Mouse (Mus musculus): ENCODE results near the gene Dusp22. TPM values are rescaled to one million over a fixed set of nuclear protein-coding genes. Genes with fewer than 3 reads are reported as not detected.
A peak's percentile ranks its signal among the peaks of the same experiment; 100 is the strongest.

Gene Dusp22
- total RNA-seq (2021): 10 to 100 TPM; 21.9 to 26.1 TPM

DNA sequence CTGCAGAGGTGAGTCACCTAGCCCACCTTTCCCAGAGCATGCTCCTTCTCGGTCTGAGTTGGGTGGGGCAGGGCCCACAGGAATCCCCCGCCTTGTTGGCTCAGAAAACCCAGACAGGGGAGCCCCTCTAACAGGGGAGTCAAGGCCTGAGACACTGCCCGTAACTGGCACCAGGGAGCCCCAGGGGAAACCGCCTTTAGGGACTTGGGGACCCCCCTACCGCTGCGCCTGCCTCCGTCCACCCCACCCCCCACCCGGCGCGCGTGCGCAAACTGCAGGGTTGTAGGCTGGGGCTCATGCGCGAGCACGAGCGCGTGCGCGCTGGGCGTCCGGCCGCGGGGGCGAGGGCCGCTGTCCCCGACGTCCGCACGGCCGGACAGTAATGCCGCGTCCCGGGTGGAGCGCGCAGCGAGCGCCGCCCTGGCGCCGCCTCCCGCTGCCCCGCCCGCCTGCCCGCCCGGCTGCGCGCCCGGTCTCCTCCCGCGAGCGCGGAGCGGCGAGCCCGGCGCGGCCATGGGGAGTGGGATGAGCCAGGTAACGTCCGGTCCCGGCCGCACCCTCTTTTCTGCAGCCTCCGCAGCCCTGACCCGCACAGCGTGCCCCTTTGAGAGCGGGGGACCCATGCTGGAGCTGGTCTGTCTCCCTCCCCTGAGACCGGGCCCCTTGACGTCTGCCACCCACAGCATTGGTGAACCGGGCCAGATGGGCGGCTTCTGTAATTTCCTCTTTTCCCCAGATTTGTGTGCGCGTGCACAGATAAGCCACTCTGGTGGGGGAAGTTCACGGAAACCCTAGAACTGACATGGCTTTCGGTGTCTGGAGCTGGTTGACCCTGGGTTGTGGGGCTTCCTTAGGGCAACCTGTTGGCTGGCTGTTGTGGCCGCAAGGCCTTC is at the start of gene Dusp22:
Dusp22 (plus strand) TSS at position 387 of the 893 bp plus-strand sequence.
- peak; percentile 90 to 94 for DNase-seq
- intact Hi-C loops (cut with DNase I): loop anchor here (5.0 to 10.0 kb wide), 2 partner anchors 67 to 325 kb away; no protein-coding TSS in a partner anchor

DNA sequence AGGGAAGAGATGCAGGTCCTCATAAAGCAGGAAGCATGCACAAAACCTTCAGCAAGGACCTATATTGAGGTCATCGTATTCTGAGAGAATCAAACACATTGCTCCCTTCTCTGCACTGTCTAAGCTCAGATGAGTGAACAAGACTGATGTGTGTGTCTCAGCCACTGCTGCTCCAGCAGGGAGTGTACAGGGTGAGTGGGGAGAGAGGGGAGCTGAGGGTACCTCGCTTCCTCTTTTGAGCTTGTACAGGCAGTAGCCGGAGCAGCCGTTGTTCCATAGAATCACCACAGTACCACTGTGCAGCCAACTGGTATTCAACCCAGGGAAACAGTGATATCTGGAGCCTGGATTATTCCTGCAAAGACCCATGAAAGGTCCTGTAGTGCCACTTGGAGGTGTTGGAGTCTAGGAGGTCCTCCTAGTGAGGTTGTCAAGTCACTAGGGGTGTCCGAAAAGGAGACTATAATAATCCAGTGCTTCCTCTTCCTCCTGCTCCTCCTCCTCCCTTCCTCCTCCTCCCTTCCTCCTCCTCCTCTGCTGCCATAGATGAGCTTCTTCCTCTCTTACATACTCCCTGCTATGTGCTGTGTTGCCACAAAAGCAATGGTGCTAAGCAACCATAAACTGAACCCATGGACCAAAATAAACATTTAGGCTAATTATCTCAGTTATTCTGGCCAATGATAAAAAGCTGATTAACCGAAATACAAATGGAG is 47.6 kb upstream of the Dusp22 start:
- DNase-seq: no peak

DNA sequence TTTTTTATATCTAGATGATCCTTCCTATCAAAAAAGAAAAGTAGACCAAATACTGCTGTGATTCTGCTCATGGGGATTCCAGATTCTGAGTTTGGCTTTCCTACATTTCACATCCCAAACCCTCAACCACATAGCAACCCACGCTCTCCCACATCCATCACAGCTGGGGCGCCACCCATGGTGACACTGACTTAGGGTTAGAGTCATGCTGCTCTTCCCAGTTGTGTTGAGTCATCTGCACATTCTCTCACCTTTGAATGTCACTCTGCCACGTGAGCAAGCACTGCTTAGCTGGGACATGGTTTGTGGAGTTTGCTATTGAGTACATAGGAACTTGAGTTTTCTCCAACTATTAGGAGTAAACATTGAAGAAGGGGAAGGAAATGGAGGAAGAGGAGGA is 40.1 kb upstream of the Dusp22 start:
- DNase-seq: no peak
- intact Hi-C loops (cut with DNase I): no loop called here

More for the DNA sequence above, 47.6 kb upstream of the Dusp22 start:
- intact Hi-C loops (cut with DNase I): no loop called here

DNA sequence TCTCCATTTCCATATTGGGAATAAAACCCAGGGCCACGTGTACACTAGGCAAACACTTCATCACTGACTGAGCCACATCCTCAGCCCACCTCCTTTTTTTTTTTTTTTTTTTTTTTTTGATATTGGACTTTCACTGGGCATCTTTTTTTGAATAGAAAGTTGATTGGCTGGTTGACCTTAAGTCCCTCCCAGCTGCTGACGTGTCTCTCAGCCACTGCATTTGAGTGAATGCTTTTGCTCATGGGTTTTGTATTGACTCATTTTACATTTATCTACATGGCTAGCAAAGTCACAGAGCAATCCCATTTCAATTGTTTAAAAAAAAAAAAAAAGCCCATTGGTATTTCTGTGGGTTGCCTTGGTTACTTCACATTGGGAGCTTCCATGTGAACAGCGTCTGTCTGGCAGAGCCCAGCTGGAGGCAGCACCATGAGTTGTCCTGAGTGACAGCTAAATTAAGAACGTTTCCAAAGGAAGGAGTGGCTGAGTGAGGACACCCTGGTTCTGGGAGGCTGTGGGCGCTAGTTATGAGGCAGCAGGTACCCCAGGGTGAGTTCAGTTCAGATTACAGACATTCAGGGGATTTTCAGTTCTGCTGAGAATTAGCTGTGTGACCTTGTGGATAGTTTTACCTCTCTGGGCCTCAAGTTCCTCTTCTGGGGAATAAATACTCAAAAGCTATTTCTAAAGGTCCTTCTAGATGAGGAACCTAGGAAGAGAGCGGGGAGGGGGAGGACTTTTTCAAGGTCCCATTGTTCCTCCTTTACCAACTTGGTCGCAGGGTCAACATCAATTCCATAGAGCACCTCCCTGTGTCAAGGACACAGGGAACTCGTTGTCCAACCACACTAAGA is 31.4 kb upstream of the Dusp22 start:
- DNase-seq: no peak
- intact Hi-C loops (cut with DNase I): no loop called here

DNA sequence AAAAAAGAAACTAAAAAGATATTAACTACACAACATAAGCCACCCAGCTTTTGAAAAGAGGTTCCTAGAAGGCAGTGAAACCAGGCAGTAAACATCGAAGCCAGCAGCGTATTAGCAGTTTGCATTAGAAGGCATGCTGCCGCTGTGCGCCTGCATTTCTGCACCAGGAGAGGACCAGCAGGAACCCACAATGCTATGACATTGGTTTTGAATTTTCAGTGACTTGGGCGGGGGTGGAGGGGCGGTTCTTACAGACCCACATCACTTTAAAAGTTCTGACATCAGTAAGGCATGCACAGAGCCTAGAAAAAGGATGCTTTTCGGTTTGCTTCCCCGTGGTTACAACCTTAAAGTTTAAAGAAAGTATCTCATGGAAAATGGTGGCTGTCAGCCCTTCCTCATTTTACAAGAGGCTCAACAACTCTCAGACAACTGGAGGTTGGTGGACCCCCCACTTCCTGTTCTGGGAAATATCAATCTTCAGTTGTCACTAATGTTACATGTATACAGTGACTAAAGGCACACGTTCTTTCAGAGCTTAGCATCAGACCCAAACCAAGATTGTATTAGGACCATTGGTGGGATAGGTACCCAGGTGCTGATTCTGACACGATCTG is 29.9 kb upstream of the Dusp22 start:
- DNase-seq: no peak
- intact Hi-C loops (cut with DNase I): no loop called here

- no peak for DNase-seq
- intact Hi-C loops (cut with DNase I): no loop called here
Observed at GRCm38 (mm10) chr13:30632998-30633397, 26.8 kb upstream of the Dusp22 start.

DNA sequence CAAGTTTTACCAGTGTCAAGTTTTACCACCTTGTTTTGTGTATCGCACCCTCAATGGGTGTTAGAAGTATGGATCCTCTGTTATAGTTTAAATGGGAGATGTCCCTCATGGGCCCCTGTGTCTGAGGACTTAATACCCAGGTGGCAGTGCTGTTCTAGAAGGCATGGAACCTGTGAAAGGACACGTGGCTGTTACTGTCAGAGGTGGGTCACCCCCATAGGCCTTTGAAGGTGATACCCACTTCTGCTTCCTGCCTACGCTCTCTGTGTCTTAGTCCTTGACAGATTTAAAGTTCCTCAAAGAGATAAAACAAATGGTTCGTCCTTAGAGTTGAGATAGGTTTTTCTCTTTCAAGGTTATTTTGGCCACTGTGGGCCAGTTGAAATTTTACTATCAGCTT is 23.3 kb upstream of the Dusp22 start:
- intact Hi-C loops (cut with DNase I): no loop called here

GRCm38 (mm10) chr13:30638378-30639115 is 21.3 kb upstream of the Dusp22 start:
- no peak for DNase-seq
- intact Hi-C loops (cut with DNase I): no loop called here

More for the DNA sequence above, 23.3 kb upstream of the Dusp22 start:
- no peak for DNase-seq

- intact Hi-C loops (cut with DNase I): no loop called here
- DNase-seq: no peak
Observed at GRCm38 (mm10) chr13:30642053-30642452, 17.7 kb upstream of the Dusp22 start.

DNA sequence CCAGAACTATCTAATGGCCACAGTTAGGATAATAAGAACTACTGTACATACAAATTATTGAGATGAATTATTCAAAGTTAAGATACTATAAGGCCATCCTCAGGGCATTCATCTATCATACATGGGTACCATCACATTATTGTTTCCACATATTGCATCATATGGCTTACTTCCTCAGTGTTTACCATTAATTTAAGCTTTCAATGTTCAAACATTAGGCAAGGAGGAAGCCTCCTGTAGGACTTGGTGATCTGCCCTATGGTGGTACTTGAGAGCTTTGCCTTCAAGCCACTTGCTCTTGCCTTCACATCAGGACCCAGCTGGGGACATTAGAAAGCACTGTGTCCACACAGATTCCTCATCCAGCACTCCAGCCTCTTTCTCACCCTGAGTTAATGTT is 11.3 kb upstream of the Dusp22 start:
- DNase-seq: no peak
- intact Hi-C loops (cut with DNase I): no loop called here

DNA sequence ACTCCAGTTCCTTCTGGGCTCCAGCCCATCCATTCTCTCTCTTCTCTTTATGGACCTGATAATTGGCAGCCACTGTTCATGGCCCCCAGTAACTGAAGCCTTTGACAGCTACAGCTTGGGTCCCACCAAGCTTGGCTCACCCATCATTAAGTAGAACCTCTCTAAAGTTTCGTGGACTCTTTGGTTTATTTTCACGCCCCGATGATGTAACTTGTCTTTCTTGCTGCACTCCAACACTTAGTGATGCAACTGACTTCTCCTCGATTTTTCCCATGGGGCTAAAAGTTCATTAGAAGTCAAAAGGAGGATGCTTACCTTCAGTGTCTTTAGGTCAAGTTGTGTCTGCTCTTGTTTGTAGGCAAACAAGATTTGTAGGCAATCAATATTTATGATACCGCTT is 10.6 kb upstream of the Dusp22 start:
- intact Hi-C loops (cut with DNase I): no loop called here
- DNase-seq: no peak

DNA sequence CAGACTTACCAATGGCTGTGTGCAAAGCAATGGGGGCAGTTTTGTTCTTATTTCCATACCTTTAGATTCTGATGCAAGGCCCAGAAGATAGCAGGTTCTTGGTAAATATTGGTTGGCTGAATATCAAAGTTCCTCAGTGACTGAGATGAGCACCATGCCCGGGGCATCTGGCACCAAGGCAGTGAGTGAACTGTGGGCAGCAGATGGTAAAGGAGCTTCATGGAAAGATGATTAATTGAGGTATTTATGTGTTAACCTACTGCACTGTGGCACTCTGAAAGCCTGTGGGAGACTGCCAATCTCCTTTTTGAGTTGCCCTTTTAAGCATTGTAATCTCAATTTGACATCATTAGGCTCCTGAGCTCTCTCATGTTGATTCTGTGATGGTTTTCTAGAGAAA is 9.1 kb upstream of the Dusp22 start:
- intact Hi-C loops (cut with DNase I): no loop called here
- DNase-seq: no peak

DNA sequence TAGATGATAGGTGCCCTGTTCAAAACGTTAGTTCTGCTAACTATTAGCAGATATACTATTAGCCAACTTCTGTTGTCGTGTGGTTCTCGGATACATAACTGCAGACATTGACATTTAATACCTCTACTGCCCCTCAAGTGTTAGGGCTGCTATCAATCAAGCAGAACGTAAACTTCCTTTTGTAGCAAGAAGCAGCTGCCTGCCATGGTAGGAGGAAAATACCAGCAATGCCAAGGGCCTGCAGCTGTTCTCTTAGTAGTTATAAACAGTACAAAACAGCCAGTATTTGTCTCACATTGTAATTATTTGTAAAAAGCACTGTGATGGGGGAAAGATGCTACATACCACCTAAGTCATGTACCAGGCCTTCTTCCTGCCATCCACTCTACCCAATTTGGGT is 6.7 kb upstream of the Dusp22 start:
- no peak for DNase-seq
- intact Hi-C loops (cut with DNase I): no loop called here

GRCm38 (mm10) chr13:30654463-30654862 is 5.3 kb upstream of the Dusp22 start:
- DNase-seq: no peak
- intact Hi-C loops (cut with DNase I): no loop called here

DNA sequence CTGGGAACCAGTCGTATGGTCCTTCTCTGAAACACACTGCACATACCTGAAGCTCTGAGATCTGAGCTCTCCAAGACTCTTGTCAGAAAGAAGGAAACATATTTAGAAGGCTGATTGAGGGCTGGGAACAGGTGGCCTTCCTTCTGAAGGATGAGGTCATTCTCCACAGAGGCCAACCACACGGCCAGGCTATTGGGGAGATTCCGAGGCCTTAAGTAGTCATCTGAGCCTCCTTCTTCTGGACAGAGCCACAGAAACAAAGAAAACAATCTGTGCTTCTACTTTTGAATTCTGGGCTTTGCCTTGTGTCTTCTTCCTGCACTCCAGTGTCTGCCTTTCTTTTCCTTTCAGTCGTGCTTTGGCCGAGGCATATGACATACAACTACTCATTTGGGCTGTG is 2.9 kb upstream of the Dusp22 start:
- intact Hi-C loops (cut with DNase I): no loop called here
- no peak for DNase-seq

GRCm38 (mm10) chr13:30657779-30658178 is 2.0 kb upstream of the Dusp22 start:
- intact Hi-C loops (cut with DNase I): no loop called here
- no peak for DNase-seq

- intact Hi-C loops (cut with DNase I): no loop called here
- no peak for DNase-seq
Observed at GRCm38 (mm10) chr13:30658201-30658996, 1.4 kb upstream of the Dusp22 start.

GRCm38 (mm10) chr13:30665261-30665660 is 5.5 kb downstream of the Dusp22 start:
- intact Hi-C loops (cut with DNase I): loop anchor here (10.0 kb wide), 1 partner anchor 320 kb away; no protein-coding TSS in a partner anchor
- no peak for DNase-seq

GRCm38 (mm10) chr13:30666537-30666936 is 6.7 kb downstream of the Dusp22 start:
- intact Hi-C loops (cut with DNase I): loop anchor here (10.0 kb wide), 1 partner anchor 318 kb away; no protein-coding TSS in a partner anchor
- no peak for DNase-seq
